Mouse (Mus musculus) large intestine, adult 2 months (tissue): ENCODE results near the gene Prl2c5. TPM values are rescaled to one million over a fixed set of nuclear protein-coding genes. Genes with fewer than 3 reads are reported as not detected.
"Not testable (repeated sequence)": the region's sequence is repeated elsewhere in the genome, so short reads cannot be mapped to it uniquely, and the experiment has no call there.

Experiments used
- DNase-seq: peaks from one replicate; pipeline ENCODE4 v3.0.0-alpha.2; 2012; ENCODE audit warnings: low read depth, low spot score
- WGBS: fragments of 180-500 bp; shearing (Covaris S2); methylation state at CpG from one replicate; pipeline ENCODE4 v1.1.7; 2018; 5-methylcytosine and 5-hydroxymethylcytosine counted together
- polyA plus RNA-seq: library from polyadenylated mRNA; depleted of rRNA; stranded (reverse); fragments of >200 nt; gene quantifications from 2 replicates; pipeline ENCODE4 v1.2.3, GENCODE M21; 2012; rRNA removed

Gene Prl2c5
- polyA plus RNA-seq: not detected in 2 replicates

DNA sequence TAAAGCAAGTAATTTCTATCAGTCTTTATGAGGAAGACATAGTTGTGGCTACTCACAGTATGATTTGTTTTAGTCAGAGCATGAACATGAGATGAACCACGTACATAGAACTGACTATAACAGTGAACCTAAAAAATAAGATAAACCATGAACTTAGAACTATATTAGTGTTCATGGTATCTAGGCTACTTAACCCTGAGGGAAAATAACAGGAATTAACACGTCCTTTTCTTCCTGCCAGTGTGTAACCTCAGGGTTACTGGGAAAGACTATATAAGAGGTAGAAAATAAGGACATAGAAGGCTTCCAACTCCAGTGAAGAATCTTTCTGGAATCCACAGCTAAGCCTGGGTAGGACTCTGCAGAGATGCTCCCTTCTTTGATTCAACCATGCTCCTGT lies at the start of gene Prl2c5:
TSS of gene Prl2c5 (plus strand) at position 301 of the 400 bp plus-strand sequence.
- DNase-seq: not testable (repeated sequence)
- WGBS: 74% methylated on average over 2 of the region's 2 CpGs

DNA sequence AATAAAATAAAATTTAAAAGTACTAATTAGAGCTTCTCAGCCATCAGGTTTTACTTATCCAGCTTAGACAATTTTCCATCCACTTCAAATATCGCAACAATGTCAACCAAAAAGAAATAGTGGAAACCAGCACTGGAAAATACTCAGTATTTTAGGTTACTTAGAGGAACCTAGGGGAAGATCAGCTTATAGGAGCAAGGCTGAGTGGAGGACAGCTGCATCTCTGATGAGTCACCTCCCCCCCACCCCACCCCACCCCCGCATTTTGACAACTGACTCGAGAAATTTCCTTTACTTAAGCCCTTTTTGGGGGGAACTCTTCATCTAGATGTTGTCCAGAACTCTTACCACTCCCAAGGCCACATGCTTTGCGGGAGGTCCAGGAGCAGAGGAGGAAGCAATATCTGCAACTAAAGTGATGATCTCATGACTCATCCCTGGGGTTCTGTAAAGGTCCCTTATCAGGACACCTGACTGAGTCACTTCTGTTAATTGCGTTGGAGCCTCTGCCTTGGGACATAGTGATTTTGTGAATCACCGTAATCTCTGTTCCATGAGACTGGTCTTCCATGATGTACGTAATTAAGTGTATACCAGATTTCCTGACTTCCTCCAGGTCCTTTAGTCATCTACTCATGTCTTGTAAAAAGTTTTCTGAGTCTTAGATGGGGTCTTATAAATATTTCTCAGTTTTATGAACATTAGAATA lies 19.6 kb upstream of the Prl2c5 start:
- DNase-seq: not testable (repeated sequence)
- WGBS: 63% methylated on average over 5 of the region's 7 CpGs

DNA sequence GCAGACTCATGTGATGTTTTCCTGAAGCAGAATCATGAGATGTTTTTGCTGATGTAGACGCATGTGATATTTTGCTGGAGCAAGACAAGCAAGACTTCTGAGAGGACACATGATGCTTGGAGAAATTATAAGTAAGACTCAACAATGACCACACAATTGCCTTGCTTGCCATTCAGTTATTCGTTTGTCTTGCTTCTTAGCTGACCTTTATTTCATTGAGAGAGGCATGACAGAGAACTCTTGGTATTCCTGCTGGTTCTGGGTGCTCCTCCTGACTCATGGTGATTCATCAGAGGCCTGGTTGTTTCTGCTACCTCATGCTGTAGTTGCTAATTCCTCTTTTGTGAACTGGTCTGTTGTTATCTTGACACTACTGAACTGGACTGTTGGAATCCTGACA lies 13.9 kb upstream of the Prl2c5 start:
- not testable (repeated sequence) for DNase-seq
- 72% methylated on average over 2 of the region's 2 CpGs for WGBS

- not testable (repeated sequence) for DNase-seq
- 78% methylated on average over 1 of the region's 1 CpGs for WGBS
Measured at GRCm38 (mm10) chr13:13173616-13174136, 8.8 kb upstream of the Prl2c5 start.

GRCm38 (mm10) chr13:13175736-13176135 lies 6.8 kb upstream of the Prl2c5 start:
- 50% methylated on average over 2 of the region's 2 CpGs for WGBS
- not testable (repeated sequence) for DNase-seq

- not testable (repeated sequence) for DNase-seq
Measured at GRCm38 (mm10) chr13:13211168-13211567, 28.7 kb downstream of the Prl2c5 start.

DNA sequence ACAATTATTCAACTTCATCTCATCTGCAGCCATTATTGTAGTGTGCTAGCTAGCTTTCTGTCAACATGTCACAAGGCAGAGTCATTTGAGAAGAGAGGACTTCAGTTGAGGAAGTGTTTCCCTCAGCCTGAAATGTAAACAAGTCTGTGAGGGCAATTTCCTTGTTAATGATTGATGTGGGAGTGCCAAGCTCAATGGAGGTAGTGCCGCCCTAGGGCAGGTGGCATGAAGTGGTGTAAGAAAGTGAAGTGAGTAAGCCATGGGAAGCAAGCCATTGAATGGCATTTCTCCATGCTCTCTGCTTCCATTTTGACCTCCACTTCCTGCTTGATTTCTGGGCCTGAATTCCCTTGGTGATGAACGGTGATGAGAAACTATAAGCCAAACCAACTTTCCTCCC lies 33.8 kb downstream of the Prl2c5 start:
- not testable (repeated sequence) for DNase-seq
- WGBS: 28% methylated on average over 2 of the region's 2 CpGs

DNA sequence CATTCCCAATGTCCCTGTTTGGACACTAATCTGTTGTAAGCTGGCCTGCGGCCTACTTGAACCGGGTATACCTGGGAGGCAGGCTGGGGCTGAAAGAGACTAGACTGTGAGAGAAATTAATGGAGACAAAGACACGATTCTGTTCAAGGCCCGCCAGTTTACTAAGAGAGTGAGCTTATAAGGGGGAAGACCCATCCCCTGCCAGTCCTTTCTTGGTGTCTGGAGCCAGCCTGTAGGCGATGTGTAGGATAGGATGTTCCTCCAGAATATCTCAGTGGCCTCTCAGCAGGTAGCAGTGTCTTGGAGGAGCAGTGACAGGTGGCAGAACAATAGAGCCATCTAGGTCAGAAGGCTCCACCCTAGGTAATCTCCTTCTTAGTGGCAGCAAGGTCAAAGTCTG lies 37.7 kb downstream of the Prl2c5 start:
- WGBS: 62% methylated on average over 5 of the region's 5 CpGs
- not testable (repeated sequence) for DNase-seq

DNA sequence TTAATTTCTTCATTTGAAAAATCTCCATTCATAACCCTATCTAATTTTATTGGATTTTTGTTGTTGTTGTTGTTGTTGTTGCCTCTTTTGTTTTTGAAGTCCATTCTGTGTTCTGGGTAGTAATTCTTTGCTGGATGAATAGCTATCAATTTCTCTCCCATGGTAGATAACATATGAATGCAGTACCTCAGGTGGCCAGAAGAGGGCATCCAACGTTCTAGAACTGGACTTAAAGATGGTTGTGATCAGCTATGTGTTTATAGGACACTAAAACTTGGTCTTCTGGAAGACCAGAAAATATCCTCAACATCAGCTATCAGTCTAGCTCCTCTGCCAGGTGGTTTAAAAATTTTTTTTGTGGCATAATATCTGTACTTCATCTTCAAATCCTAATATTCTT lies 54.9 kb downstream of the Prl2c5 start:
- not testable (repeated sequence) for DNase-seq
- 0% methylated on average over 1 of the region's 1 CpGs for WGBS

Other genes starting within 250 kb of the Prl2c5 start
- gene Prl2c2, start 177.3 kb upstream of the Prl2c5 start, polyA plus RNA-seq: not detected in 2 replicates
- 9.8 and 15.6 TPM in 2 replicates for gene Gpr137b, start 211.3 kb downstream of the Prl2c5 start, polyA plus RNA-seq